8 mouse cellular contexts compared by ENCODE assay signal in the genomic region with DNA sequence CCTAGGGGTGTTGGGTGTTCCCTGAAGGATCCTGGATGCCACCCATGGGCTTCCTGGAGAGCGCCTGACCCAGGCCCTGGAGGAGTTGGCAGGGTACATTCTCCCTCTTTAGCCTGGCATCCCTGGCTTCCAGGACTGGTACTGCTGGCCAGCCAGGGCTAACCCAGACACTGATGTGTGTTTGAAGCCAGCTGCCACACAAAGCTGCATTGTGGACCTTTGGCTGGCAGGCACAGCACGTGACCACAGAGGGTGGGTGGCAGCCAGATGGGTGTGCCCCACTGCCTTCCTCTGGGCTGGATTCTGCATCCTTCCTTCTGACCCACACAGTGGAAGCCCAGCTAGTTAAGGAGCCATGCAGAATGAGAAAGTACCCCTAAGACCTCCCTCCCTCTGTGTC. TPM values are rescaled to one million over a fixed set of nuclear protein-coding genes. Genes with fewer than 3 reads are reported as not detected.
DNase-seq lines count a peak whose midpoint lies in the region; ATAC-seq and TF ChIP-seq lines count a peak whose summit lies in the region.

No protein-coding gene starts in this region.

- no peak overlapping the region for H3ac ChIP-seq in myocyte (ENCODE audit: control insufficient read depth, insufficient read length)

- H3K9me3 ChIP-seq in kidney, embryonic 15.5 days (replicated peaks) = no peaks in the 10 kb centered on the region
- H3K9me3 ChIP-seq in embryonic facial prominence, embryonic 13.5 days = no peaks in the 10 kb centered on the region
- no peaks in the 10 kb centered on the region for H3K9me3 ChIP-seq in intestine, postnatal 0 days (ENCODE audit: control insufficient read depth)
- H3K9me3 ChIP-seq in liver, embryonic 13.5 days (replicated peaks) = no peaks in the 10 kb centered on the region

- TF ChIP-seq POLR2A in heart, adult 2 months (IDR thresholded peaks at IDR 0.05; ENCODE audit: insufficient read depth, low read depth, low read length) = no peak
- no peak for TF ChIP-seq POLR2A in myocyte (IDR thresholded peaks at IDR 0.05; ENCODE audit: insufficient read length, low read depth)

- H3K9ac ChIP-seq in kidney, embryonic 15.5 days = no peak overlapping the region
- H3K9ac ChIP-seq in embryonic facial prominence, embryonic 13.5 days = no peak overlapping the region
- no peak overlapping the region for H3K9ac ChIP-seq in heart, adult 2 months (ENCODE audit: low read depth, low read length)
- H3K9ac ChIP-seq in intestine, postnatal 0 days (ENCODE audit: low read depth, low read length) = no peak overlapping the region
- H3K9ac ChIP-seq in liver, embryonic 13.5 days = no peak overlapping the region

- no peaks in the 10 kb centered on the region for H3K27me3 ChIP-seq in kidney, embryonic 15.5 days
- no peaks in the 10 kb centered on the region for H3K27me3 ChIP-seq in embryonic facial prominence, embryonic 13.5 days
- H3K27me3 ChIP-seq in heart, adult 2 months (ENCODE audit: control insufficient read depth, insufficient read depth, low read length) = no peaks in the 10 kb centered on the region
- no peaks in the 10 kb centered on the region for H3K27me3 ChIP-seq in intestine, postnatal 0 days (replicated peaks; ENCODE audit: control insufficient read depth, insufficient read depth, low read length)
- H3K27me3 ChIP-seq in liver, embryonic 13.5 days = no peaks in the 10 kb centered on the region
- H3K27me3 ChIP-seq in myocyte (ENCODE audit: control insufficient read depth, insufficient read depth, insufficient read length) = no peaks in the 10 kb centered on the region

- TF ChIP-seq EP300 in heart, adult 2 months (IDR thresholded peaks at IDR 0.05; ENCODE audit: insufficient read depth, low read depth, low read length) = 0 out of 2 replicates have a peak, but pooled peaks have one; percentile 61

- intact Hi-C loops in heart, adult 2 months (cut with DNase I) = no loop called here

- DNase-seq in kidney, adult 18-20 months = no peak
- DNase-seq in heart, adult 2 months = peak; percentile 65 to 85
- DNase-seq in liver, embryonic 13.5 days = no peak
- DNase-seq in embryo, embryonic 11 days = no peak

- TF ChIP-seq CTCF in heart, adult 2 months (IDR thresholded peaks at IDR 0.05) = peak; percentile 75
- TF ChIP-seq CTCF in intestine, postnatal 0 days (IDR thresholded peaks at IDR 0.05; ENCODE audit: low read depth) = peak; percentile 14; the same call in 1 of the 2 replicates

- H3K4me3 ChIP-seq in kidney, embryonic 15.5 days (replicated peaks) = no peak overlapping the region
- no peak overlapping the region for H3K4me3 ChIP-seq in embryonic facial prominence, embryonic 13.5 days
- H3K4me3 ChIP-seq in heart, adult 2 months = no peak overlapping the region
- H3K4me3 ChIP-seq in intestine, postnatal 0 days (ENCODE audit: low read depth, low read length) = no peak overlapping the region
- H3K4me3 ChIP-seq in liver, embryonic 13.5 days (replicated peaks) = no peak overlapping the region
- H3K4me3 ChIP-seq in myocyte = no peak overlapping the region

- no peak overlapping the region for H3K27ac ChIP-seq in kidney, embryonic 15.5 days
- peak overlapping the region; percentile 76 for H3K27ac ChIP-seq in embryonic facial prominence, embryonic 13.5 days
- peak overlapping the region; percentile 15; the same call in 1 of the 2 replicates for H3K27ac ChIP-seq in heart, adult 2 months
- no peak overlapping the region for H3K27ac ChIP-seq in intestine, postnatal 0 days (ENCODE audit: low read depth, low read length)
- H3K27ac ChIP-seq in liver, embryonic 13.5 days = no peak overlapping the region

- H3K79me2 ChIP-seq in heart, adult 2 months (replicated peaks; ENCODE audit: control insufficient read depth, insufficient read depth, low read length) = no peaks in the 10 kb centered on the region
- H3K79me2 ChIP-seq in myocyte (ENCODE audit: control insufficient read depth, insufficient read depth) = no peaks in the 10 kb centered on the region

- no peaks in the 10 kb centered on the region for H3K36me3 ChIP-seq in kidney, embryonic 15.5 days
- H3K36me3 ChIP-seq in embryonic facial prominence, embryonic 13.5 days = no peaks in the 10 kb centered on the region
- no peaks in the 10 kb centered on the region for H3K36me3 ChIP-seq in heart, adult 2 months (ENCODE audit: control insufficient read depth, insufficient read depth, low read length)
- no peaks in the 10 kb centered on the region for H3K36me3 ChIP-seq in intestine, postnatal 0 days (ENCODE audit: control insufficient read depth, insufficient read depth)
- no peaks in the 10 kb centered on the region for H3K36me3 ChIP-seq in liver, embryonic 13.5 days
- no peaks in the 10 kb centered on the region for H3K36me3 ChIP-seq in myocyte (ENCODE audit: control insufficient read depth, insufficient read depth)

- peaks cover 8% of the 10 kb centered on the region; the same call in 1 of the 2 replicates for H3K4me1 ChIP-seq in kidney, embryonic 15.5 days
- peaks cover 13% of the 10 kb centered on the region for H3K4me1 ChIP-seq in embryonic facial prominence, embryonic 13.5 days
- H3K4me1 ChIP-seq in heart, adult 2 months (ENCODE audit: control insufficient read depth, insufficient read depth, low read length) = peaks cover 5% of the 10 kb centered on the region
- H3K4me1 ChIP-seq in intestine, postnatal 0 days (replicated peaks; ENCODE audit: control insufficient read depth, insufficient read depth, low read length) = no peaks in the 10 kb centered on the region
- H3K4me1 ChIP-seq in liver, embryonic 13.5 days (replicated peaks) = peaks cover 37% of the 10 kb centered on the region

- H3K4me2 ChIP-seq in kidney, embryonic 15.5 days = no peak overlapping the region
- H3K4me2 ChIP-seq in embryonic facial prominence, embryonic 13.5 days = no peak overlapping the region
- H3K4me2 ChIP-seq in intestine, postnatal 0 days (replicated peaks; ENCODE audit: low read depth) = no peak overlapping the region
- H3K4me2 ChIP-seq in liver, embryonic 13.5 days = no peak overlapping the region
- peak overlapping the region; percentile 33 for H3K4me2 ChIP-seq in myocyte (ENCODE audit: low read depth)

- ATAC-seq in kidney, embryonic 15.5 days (replicated peaks; ENCODE audit: low FRiP score) = 0 out of 2 replicates have a peak, but pooled peaks have one; percentile 44
- ATAC-seq in embryonic facial prominence, embryonic 13.5 days (ENCODE audit: insufficient number of reproducible peaks, insufficient read depth, low FRiP score, low TSS enrichment, low read depth) = peak; percentile 76
- ATAC-seq in intestine, postnatal 0 days = 0 out of 2 replicates have a peak, but pooled peaks have one; percentile 28
- ATAC-seq in liver, embryonic 13.5 days (ENCODE audit: low read depth) = peak; percentile 40; the same call in 1 of the 2 replicates

- WGBS in kidney, embryonic 15.5 days = 65% methylated on average over 2 of the region's 2 CpGs
- 64% methylated on average over 2 of the region's 2 CpGs for WGBS in embryonic facial prominence, embryonic 13.5 days
- WGBS in heart, adult 2 months = 25% methylated on average over 2 of the region's 2 CpGs
- WGBS in intestine, postnatal 0 days = 75% methylated on average over 2 of the region's 2 CpGs
- WGBS in liver, embryonic 13.5 days (ENCODE audit: insufficient replicate concordance) = 66% methylated on average over 2 of the region's 2 CpGs

TF ChIP-seq in myocyte, 11 proteins besides CTCF, POLR2A, EP300 and RAD21:
- TF ChIP-seq TCF12 (IDR thresholded peaks at IDR 0.05; ENCODE audit: insufficient read depth, poor library complexity, severe bottlenecking) = no peak
- peak in 1 of 3 experiments; percentile 70 for TF ChIP-seq MYOG (IDR thresholded peaks at IDR 0.05; ENCODE audit: control insufficient read depth in 1 of 3, insufficient read depth in 1 of 3, insufficient read length in 2 of 3, low read depth in 2 of 3)
- TF ChIP-seq USF1 (IDR thresholded peaks at IDR 0.05; ENCODE audit: low read depth) = peak; percentile 83
- TF ChIP-seq MYOD1 (IDR thresholded peaks at IDR 0.05; ENCODE audit: control insufficient read depth in 1 of 3, insufficient read length in 2 of 3, low read depth in 2 of 3) = peak in 1 of 3 experiments; percentile 69

RNA-seq across cellular contexts. Expression of a gene that starts 26.4 kb away (rescaled TPM):
- polyA plus RNA-seq in kidney, embryonic 15.5 days (2015; fragmentation: Nextera tagmentation; extraction: Ambion mirVana) = 21.8 and 23.3 TPM in 2 replicates
- polyA plus RNA-seq in embryonic facial prominence, embryonic 13.5 days (2015; fragmentation: Nextera tagmentation; extraction: Ambion mirVana) = 22.7 and 23.0 TPM in 2 replicates
- total RNA-seq in heart, adult 2 months (2021) = 10 to 100 TPM; 50.0 to 54.6 TPM
- 21.6 and 24.6 TPM in 2 replicates for polyA plus RNA-seq in heart, adult 2 months (2012; rRNA removed)
- 19.3 and 24.5 TPM in 2 replicates for polyA plus RNA-seq in intestine, postnatal 0 days (2015; fragmentation: Nextera tagmentation; extraction: Ambion mirVana)
- 13.6 and 14.1 TPM in 2 replicates for polyA plus RNA-seq in liver, embryonic 13.5 days (2015; fragmentation: Nextera tagmentation; extraction: Ambion mirVana)
- polyA plus RNA-seq in myocyte (2012; fragmentation: generic; extraction: Trizol) = 30.4 TPM

RNA-seq across cellular contexts. Expression of a gene that starts 48.5 kb away (rescaled TPM):
- 0.22 TPM in 1 of 2 replicates, not detected in the other for polyA plus RNA-seq in kidney, embryonic 15.5 days (2015; fragmentation: Nextera tagmentation; extraction: Ambion mirVana)
- not detected in 2 replicates for polyA plus RNA-seq in embryonic facial prominence, embryonic 13.5 days (2015; fragmentation: Nextera tagmentation; extraction: Ambion mirVana)
- not detected for total RNA-seq in heart, adult 2 months (2021)
- polyA plus RNA-seq in heart, adult 2 months (2012; rRNA removed) = not detected in 2 replicates
- polyA plus RNA-seq in intestine, postnatal 0 days (2015; fragmentation: Nextera tagmentation; extraction: Ambion mirVana) = not detected in 2 replicates
- polyA plus RNA-seq in liver, embryonic 13.5 days (2015; fragmentation: Nextera tagmentation; extraction: Ambion mirVana) = not detected in 2 replicates
- polyA plus RNA-seq in myocyte (2012; fragmentation: generic; extraction: Trizol) = 0.17 TPM

Comparison
In these comparisons a context has a peak if more than half of its experiments do, and no peak if none do; other contexts are left out.
1. H3K27ac ChIP-seq: peak in embryonic facial prominence, embryonic 13.5 days (single experiment) and heart, adult 2 months (single experiment); none in kidney, embryonic 15.5 days (single experiment), intestine, postnatal 0 days (single experiment) and liver, embryonic 13.5 days (single experiment).
2. DNase-seq: peak in heart, adult 2 months (2 of 2); none in kidney, adult 18-20 months (single experiment), liver, embryonic 13.5 days (single experiment) and embryo, embryonic 11 days (single experiment).
3. Peak in every context shown above with its lines, with median percentiles within 50 percentile points of each other: ATAC-seq.